Mouse (Mus musculus) C2C12 (cell line): ENCODE measurements at regions not wholly inside any gene's neighbourhood (a gene's known extent, or its start where the extent isn't known, plus 50 kb on each side); places are given as distances from the start of the nearest gene placed in this dataset.

Experiments used
- CEBPB ChIP-seq: IDR thresholded peaks from one replicate; pipeline ENCODE4 v1.6.1; 2011; ENCODE audit warnings: low read depth, mild to moderate bottlenecking, control low read depth, moderate library complexity
- CTCF ChIP-seq: IDR thresholded peaks from one replicate; pipeline ENCODE4 v1.5.1; 2011; ENCODE audit not compliant: control insufficient read depth, insufficient read depth, insufficient read length
- MAX ChIP-seq: IDR thresholded peaks from one replicate; pipeline ENCODE4 v1.6.1; 2011; ENCODE audit warnings: mild to moderate bottlenecking, control low read depth
- MYOD1 ChIP-seq: IDR thresholded peaks from one replicate; pipeline ENCODE4 v1.6.1; 2011; ENCODE audit warnings: low read depth; ENCODE audit not compliant: control insufficient read depth, insufficient read length
- MYOG ChIP-seq: IDR thresholded peaks from one replicate; pipeline ENCODE4 v1.6.1; 2011; ENCODE audit not compliant: control insufficient read depth, insufficient read length; ENCODE audit errors: extremely low read depth
- USF1 ChIP-seq: IDR thresholded peaks from one replicate; pipeline ENCODE4 v1.6.1; 2011; ENCODE audit warnings: low read depth, mild to moderate bottlenecking, control low read depth, moderate library complexity

DNA sequence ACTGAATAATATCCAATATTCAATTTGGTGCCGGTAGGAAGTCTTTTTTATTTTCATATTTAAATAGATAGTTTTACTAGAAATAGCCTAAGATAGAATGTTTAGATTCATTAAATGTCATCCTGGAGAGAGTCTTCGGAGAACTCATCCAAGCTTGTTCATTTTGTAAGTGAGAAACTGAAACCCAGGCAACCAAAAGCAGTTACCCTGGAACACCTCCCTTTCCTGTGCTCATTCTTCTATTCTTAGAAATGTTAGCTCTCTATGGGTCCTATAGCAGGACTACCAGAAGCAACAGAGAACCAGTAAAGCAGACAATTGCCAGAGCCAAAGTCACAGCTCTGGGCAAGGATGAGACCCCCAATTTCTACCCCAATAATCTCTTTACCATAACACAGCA, 60.9 kb upstream of the Trp63 start:
- TF ChIP-seq CTCF (no peak), MYOD1 (no peak), USF1 (no peak), MYOG (no peak), MAX (no peak), CEBPB (no peak)
